Mouse (Mus musculus) heart, embryonic 11.5 days (tissue): Measurements from ENCODE around the gene Fam222a. TPM values are rescaled to one million over a fixed set of nuclear protein-coding genes. Genes with fewer than 3 reads are reported as not detected.

ENCODE experiments used
- ATAC-seq: fragments of 200-750 bp; cut with Nextera tagmentation; replicated peaks from 2 replicates; pipeline ENCODE4 v1.8.0; 2017; ENCODE audit warnings: moderate library complexity; ENCODE audit not compliant: insufficient number of reproducible peaks, low FRiP score, low TSS enrichment
- H3K27ac ChIP-seq: fragments of 300-500 bp; sonication (generic); 2 replicates; pipeline ENCODE4 v1.5.1; 2014; ENCODE audit warnings: mild to moderate bottlenecking, low read depth, low read length
- H3K27me3 ChIP-seq: fragments of 300-500 bp; sonication (generic); 2 replicates; pipeline ENCODE4 v1.6.1; 2014; ENCODE audit warnings: mild to moderate bottlenecking, low read length, mixed read lengths; ENCODE audit not compliant: control insufficient read depth, insufficient read depth
- H3K36me3 ChIP-seq: fragments of 300-500 bp; sonication (generic); 2 replicates; pipeline ENCODE4 v1.6.1; 2014; ENCODE audit warnings: mild to moderate bottlenecking, low read length, moderate library complexity, mixed read lengths; ENCODE audit not compliant: control insufficient read depth, insufficient read depth
- H3K4me1 ChIP-seq: fragments of 300-500 bp; sonication (generic); 2 replicates; pipeline ENCODE4 v1.6.1; 2014; ENCODE audit warnings: low read length; ENCODE audit not compliant: control insufficient read depth, insufficient read depth
- H3K4me2 ChIP-seq: fragments of 300-500 bp; sonication (generic); 2 replicates; pipeline ENCODE4 v1.6.1; 2014; ENCODE audit warnings: mild to moderate bottlenecking, moderate library complexity
- H3K4me3 ChIP-seq: fragments of 300-500 bp; sonication (generic); 2 replicates; pipeline ENCODE4 v1.5.1; 2014; ENCODE audit warnings: low read depth, low read length
- H3K9ac ChIP-seq: fragments of 300-500 bp; sonication (generic); 2 replicates; pipeline ENCODE4 v1.6.1; 2014; ENCODE audit warnings: mild to moderate bottlenecking, low read depth, low read length, moderate library complexity
- H3K9me3 ChIP-seq: fragments of 300-500 bp; sonication (generic); replicated peaks from 2 replicates; pipeline ENCODE4 v1.6.1; 2016; ENCODE audit warnings: low read length; ENCODE audit not compliant: control insufficient read depth
- WGBS: fragments of 180-500 bp; shearing (Covaris S2); extraction: QIAGEN DNeasy Blood & Tissue Kit; methylation state at CpG from one replicate; pipeline ENCODE4 v1.1.7; 2014; ENCODE audit not compliant: insufficient replicate concordance; 5-methylcytosine and 5-hydroxymethylcytosine counted together
- polyA plus RNA-seq: library from polyadenylated mRNA; unstranded; fragments of >200 nt; fragmentation: Nextera tagmentation; extraction: Ambion mirVana; gene quantifications from 2 replicates; pipeline ENCODE4 v1.2.1, GENCODE M21; 2014

The Fam222a gene
- polyA plus RNA-seq, 1 experiment from 2014 or later, result 0.79 TPM

DNA sequence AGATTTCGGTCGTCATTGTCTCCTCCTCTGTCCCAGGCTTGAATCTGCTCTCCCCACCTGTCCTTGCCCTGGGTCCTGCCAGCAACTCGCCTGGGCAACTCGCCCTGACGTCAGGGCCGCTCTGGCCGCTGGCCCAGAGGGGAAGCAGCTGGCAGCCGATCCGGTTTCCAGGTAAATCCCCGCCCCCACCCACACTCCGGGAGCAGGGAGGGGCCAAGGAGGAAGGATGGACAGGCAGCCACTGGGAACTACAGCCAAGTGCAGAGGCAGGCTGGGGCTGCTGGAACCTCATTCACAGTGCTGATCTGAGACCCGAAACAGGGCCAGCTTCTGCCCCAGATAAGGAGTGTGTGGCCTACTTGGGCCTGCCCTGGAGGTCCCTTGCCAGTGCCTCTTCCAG lies 2.5 kb upstream of the Fam222a start:
- no peaks in the 10 kb centered on the region for H3K36me3 ChIP-seq
- no peak overlapping the region for H3K4me3 ChIP-seq
- H3K4me2 ChIP-seq, result peak overlapping the region; percentile 37
- ATAC-seq, result no peak
- peaks cover 25% of the 10 kb centered on the region for H3K4me1 ChIP-seq
- H3K9me3 ChIP-seq, result peaks cover 5% of the 10 kb centered on the region; the same call in 1 of the 2 replicates
- 6% methylated on average over 12 of the region's 12 CpGs for WGBS
- no peak overlapping the region for H3K9ac ChIP-seq
- no peak overlapping the region for H3K27ac ChIP-seq
- H3K27me3 ChIP-seq, result peaks cover 21% of the 10 kb centered on the region

DNA sequence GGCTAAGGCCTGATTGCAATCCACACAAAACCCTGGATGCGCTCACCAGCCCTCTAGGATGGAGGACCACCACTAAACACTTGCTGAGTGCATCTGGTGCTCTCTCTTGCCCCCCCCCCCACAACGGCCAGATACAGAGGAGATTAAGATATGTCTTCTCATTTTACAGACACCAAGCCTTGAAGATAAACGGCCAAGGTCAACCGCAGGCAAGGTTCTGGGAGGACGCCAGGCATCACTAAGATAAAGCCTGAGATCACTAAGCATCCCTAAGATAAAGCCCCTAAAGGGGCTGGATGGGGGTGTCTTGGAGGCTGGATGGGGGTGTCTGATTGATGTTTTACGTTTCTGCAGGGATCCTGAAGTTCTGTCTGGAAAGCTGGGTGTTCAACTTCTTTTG lies 2.1 kb upstream of the Fam222a start:
- peaks cover 5% of the 10 kb centered on the region; the same call in 1 of the 2 replicates for H3K9me3 ChIP-seq
- peaks cover 26% of the 10 kb centered on the region for H3K27me3 ChIP-seq
- no peak for ATAC-seq
- peaks cover 21% of the 10 kb centered on the region for H3K4me1 ChIP-seq
- no peaks in the 10 kb centered on the region for H3K36me3 ChIP-seq
- no peak overlapping the region for H3K27ac ChIP-seq
- no peak overlapping the region for H3K9ac ChIP-seq
- no peak overlapping the region for H3K4me3 ChIP-seq
- H3K4me2 ChIP-seq, result no peak overlapping the region
- WGBS, result 29% methylated on average over 6 of the region's 6 CpGs

DNA sequence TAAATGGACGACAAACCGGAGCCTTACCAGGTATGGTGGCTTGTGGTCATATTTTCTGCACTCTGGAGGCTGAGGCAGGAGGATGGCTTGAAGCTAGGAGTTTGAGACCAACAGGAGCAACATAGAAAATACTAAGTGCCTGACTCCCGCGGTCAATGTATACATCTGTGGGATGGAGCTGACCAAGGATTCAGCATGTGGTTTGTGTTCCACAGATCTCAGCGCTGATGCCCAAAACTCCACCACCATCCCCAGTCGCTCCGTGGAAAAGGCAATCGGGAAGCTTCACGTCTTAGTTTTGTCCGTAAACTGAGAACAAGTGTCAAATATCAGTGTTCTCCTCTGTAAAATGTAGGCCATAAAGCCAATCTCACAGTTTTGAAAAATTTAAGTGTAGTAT lies 1.4 kb upstream of the Fam222a start:
- no peak overlapping the region for H3K9ac ChIP-seq
- H3K4me1 ChIP-seq, result peaks cover 26% of the 10 kb centered on the region
- H3K36me3 ChIP-seq, result no peaks in the 10 kb centered on the region
- H3K27ac ChIP-seq, result no peak overlapping the region
- peaks cover 33% of the 10 kb centered on the region for H3K27me3 ChIP-seq
- ATAC-seq, result no peak
- no peak overlapping the region for H3K4me3 ChIP-seq
- H3K4me2 ChIP-seq, result no peak overlapping the region
- peaks cover 5% of the 10 kb centered on the region; the same call in 1 of the 2 replicates for H3K9me3 ChIP-seq
- WGBS, result 85% methylated on average over 10 of the region's 10 CpGs

DNA sequence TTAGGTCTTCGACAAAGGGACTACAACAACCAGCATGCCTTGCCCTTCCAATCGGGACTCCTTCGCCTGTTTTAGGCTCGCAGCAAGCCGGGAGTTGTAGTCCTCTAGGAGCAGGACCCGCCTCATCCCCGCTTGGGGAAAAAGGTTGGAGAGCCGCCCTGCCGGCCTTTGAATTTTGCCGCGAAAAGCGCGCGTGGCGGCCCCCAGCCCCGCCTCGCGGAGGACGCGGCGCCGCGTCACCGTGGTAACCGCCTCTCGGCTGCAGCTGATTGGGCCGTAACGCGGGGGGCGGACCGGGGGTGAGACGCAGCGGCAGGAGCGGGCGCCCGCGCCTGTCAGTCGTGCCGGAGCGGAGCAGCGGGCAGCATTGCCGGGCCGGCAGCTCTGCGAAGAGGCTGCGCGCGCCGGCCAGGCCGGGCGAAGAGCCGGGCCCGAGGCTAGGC lies 720 bp upstream of the Fam222a start:
- H3K9me3 ChIP-seq, result peaks cover 5% of the 10 kb centered on the region; the same call in 1 of the 2 replicates
- peaks cover 32% of the 10 kb centered on the region for H3K4me1 ChIP-seq
- peak overlapping the region; percentile 95 for H3K4me2 ChIP-seq
- H3K27me3 ChIP-seq, result peaks cover 39% of the 10 kb centered on the region
- H3K27ac ChIP-seq, result peak overlapping the region; percentile 71; the same call in 1 of the 2 replicates
- H3K9ac ChIP-seq, result peak overlapping the region; percentile 65
- H3K4me3 ChIP-seq, result peak overlapping the region; percentile 62
- peak; percentile 86 for ATAC-seq
- no peaks in the 10 kb centered on the region for H3K36me3 ChIP-seq
- WGBS, result under 1% methylated on average over 48 of the region's 52 CpGs

DNA sequence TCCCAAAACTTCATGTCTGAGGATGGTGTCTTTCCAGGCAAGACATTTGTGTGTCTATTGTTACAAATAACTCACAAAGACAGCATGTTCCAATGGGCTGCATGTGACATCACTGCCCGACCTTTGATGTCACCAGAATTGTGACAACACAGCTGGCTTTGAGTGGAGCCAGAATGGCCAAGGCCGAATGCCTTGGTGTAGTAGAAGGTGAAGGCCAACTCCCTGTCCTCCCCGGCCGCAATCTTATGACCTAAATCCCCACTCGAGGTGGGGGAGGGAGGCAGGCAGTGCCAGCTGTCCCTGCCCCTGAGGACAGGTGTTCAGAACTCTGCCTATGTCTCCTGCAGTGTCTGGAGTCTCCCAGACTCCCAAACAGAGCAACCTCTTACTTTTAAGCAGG lies 1.0 kb downstream of the Fam222a start:
- Histone ChIP-seq H3K27me3 (peaks cover 51% of the 10 kb centered on the region), H3K36me3 (no peaks in the 10 kb centered on the region), H3K9ac (no peak overlapping the region), H3K4me2 (peak overlapping the region; percentile 95), H3K9me3 (peaks cover under 1% of the 10 kb centered on the region; the same call in 1 of the 2 replicates), H3K4me1 (peaks cover 32% of the 10 kb centered on the region), H3K4me3 (peak overlapping the region; percentile 62), H3K27ac (no peak overlapping the region)
- ATAC-seq, result no peak
- 42% methylated on average over 5 of the region's 5 CpGs for WGBS

DNA sequence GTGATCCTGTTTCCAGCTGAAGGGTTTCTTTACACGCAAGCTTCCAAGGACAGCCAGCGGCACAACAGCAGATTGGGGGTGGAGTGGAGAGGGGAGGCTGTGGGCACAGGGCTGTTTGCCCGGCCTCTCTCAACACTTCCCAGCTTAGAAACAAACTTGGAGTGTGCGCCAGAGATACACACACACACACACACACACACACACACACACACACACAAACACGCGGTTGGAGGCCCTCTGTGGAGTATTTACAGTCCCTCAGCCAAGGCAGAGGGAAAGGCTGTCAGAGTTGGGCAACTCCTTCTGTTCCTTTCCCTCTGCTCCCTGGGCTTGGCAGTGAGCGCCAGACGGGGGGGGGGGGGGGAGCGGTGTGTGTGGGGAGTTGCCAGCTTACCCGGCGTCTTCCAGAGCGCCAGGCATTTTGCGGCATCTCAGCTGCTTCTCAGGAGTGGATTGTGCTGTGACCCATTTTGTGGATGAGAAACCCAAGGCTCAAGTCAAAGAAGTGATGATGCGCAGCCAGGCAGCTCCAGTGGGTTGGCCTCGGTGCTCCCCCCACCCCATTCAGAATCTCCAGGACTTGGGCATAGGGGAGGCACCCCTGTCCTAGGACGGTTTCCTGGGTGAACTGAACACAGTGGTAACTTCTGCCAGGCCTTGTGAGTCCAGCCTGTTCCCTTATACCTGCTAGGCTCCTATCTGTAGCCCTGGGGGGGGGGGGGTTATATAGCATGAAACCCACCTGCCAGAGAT lies 2.3 kb downstream of the Fam222a start:
- Histone ChIP-seq H3K27me3 (peaks cover 53% of the 10 kb centered on the region), H3K9me3 (no peaks in the 10 kb centered on the region), H3K4me1 (peaks cover 38% of the 10 kb centered on the region), H3K9ac (no peak overlapping the region), H3K4me2 (peak overlapping the region; percentile 22), H3K36me3 (no peaks in the 10 kb centered on the region), H3K4me3 (no peak overlapping the region), H3K27ac (no peak overlapping the region)
- 42% methylated on average over 13 of the region's 16 CpGs for WGBS
- no peak for ATAC-seq

DNA sequence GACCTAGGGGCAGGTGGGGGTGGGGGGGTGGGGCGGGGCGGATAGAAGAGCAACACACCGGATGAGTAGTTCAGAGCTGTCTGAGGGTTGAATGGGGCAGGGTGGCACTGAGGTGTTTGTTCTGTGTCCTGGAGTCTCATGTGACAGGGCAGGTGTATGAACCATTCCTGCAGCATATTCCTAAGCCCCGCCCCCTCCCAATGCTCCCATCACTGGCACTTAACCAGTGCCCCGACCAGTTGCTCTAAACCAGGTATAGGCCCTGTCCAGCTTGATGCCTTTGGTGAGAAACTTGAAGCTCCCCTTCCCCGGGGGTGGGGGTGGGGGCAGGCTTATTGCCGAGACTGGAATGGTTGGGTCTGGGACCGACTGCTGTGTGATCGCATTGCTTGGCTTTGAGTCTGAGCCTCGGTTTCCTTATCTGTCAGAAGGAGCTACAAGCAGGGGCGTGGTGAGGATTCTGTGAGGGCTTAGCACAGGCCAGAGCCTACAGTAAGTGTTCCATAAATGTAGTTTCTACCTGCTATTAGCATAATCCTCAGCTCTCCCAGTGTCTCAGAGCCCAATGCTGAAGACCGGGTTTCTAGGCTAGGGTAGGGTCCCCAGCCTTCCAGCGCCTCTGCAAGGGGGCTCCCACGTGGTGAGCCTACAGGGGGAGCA lies 3.1 kb downstream of the Fam222a start:
- 6% methylated on average over 14 of the region's 14 CpGs for WGBS
- Histone ChIP-seq H3K9ac (peak overlapping the region; percentile 28; the same call in 1 of the 2 replicates), H3K36me3 (no peaks in the 10 kb centered on the region), H3K27me3 (peaks cover 49% of the 10 kb centered on the region), H3K9me3 (no peaks in the 10 kb centered on the region), H3K27ac (no peak overlapping the region), H3K4me2 (peak overlapping the region; percentile 69), H3K4me3 (peak overlapping the region; percentile 38), H3K4me1 (peaks cover 37% of the 10 kb centered on the region)
- ATAC-seq, result no peak

DNA sequence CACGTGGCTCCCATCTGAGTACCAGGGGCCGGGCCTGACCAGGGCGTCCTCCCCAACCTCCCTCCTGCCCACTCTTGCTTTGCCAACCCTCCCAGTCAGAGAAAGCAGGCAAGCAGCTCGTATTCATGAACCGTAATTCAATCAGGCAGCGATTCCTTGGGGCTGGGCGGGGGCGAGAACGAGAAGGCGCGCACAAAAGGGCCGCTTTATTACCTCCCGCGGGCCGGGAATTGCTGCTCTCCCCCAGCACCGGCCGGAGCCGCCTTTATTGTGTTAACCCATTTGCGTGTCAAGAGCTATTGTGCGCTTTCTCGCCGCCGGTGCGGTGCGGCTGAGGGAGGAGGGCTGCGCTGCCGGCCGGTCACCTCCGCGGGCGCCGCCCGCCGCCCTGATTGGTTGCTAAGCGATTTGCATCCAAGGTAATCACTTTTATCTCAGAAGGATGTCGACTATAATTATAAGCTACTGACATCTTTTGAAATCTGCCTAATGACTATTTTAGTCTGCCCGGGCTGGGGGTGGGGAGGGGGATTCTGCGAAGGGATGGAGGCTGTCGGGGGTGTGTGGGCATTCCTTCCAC lies 3.7 kb downstream of the Fam222a start:
- Histone ChIP-seq H3K4me1 (peaks cover 37% of the 10 kb centered on the region), H3K4me2 (peak overlapping the region; percentile 69), H3K27me3 (peaks cover 49% of the 10 kb centered on the region), H3K9me3 (no peaks in the 10 kb centered on the region), H3K27ac (no peak overlapping the region), H3K4me3 (peak overlapping the region; percentile 38), H3K9ac (peak overlapping the region; percentile 28; the same call in 1 of the 2 replicates), H3K36me3 (no peaks in the 10 kb centered on the region)
- ATAC-seq, result no peak
- 3% methylated on average over 39 of the region's 39 CpGs for WGBS
